Mouse (Mus musculus): ENCODE measurements around the gene Nek8.

GRCm38 (mm10) chr11:78161169-78161568 lies 15.3 kb downstream of the Nek8 start:
- TF ChIP-seq CTCF (IDR thresholded peaks at IDR 0.05; ENCODE audit: low read depth), result no peak
- no peak for TF ChIP-seq EP300 (IDR thresholded peaks at IDR 0.05; ENCODE audit: low read depth)

Data from liver, embryonic 14.5 days (tissue).